In genomic region chr12:112618981-112619685, GRCm38 (mm10) we compare ENCODE assay signal across 8 mouse cellular contexts. TPM values are rescaled to one million over a fixed set of nuclear protein-coding genes. Genes with fewer than 3 reads are reported as not detected.
DNase-seq lines count a peak whose midpoint lies in the region; ATAC-seq and TF ChIP-seq lines count a peak whose summit lies in the region.

No protein-coding gene starts in this region.

- TF ChIP-seq CTCF in cerebellum, adult 2 months (IDR thresholded peaks at IDR 0.05; ENCODE audit: borderline replicate concordance, insufficient read depth, low read depth, low read length): no peak
- TF ChIP-seq CTCF in heart, postnatal 0 days (IDR thresholded peaks at IDR 0.05; ENCODE audit: low read depth): no peak

- H3K4me1 ChIP-seq in cerebellum, adult 2 months (ENCODE audit: control insufficient read depth, insufficient read depth, low read length): 0 out of 2 replicates have a peak, but pooled peaks cover 10% of the 10 kb centered on the region
- H3K4me1 ChIP-seq in embryonic facial prominence, embryonic 11.5 days (ENCODE audit: control insufficient read depth, insufficient read depth, low read length): no peaks in the 10 kb centered on the region; the same call in 1 of the 2 replicates
- peaks cover 44% of the 10 kb centered on the region; the same call in 1 of the 2 replicates for H3K4me1 ChIP-seq in heart, postnatal 0 days (ENCODE audit: control insufficient read depth, insufficient read depth)
- peaks cover 9% of the 10 kb centered on the region; the same call in 1 of the 2 replicates for H3K4me1 ChIP-seq in midbrain, embryonic 16.5 days (ENCODE audit: control insufficient read depth, insufficient read depth, low read length)

- H3K4me2 ChIP-seq in embryonic facial prominence, embryonic 11.5 days (ENCODE audit: low read depth, low read length): peak overlapping the region; percentile 99
- H3K4me2 ChIP-seq in heart, postnatal 0 days (ENCODE audit: low read depth, low read length): peak overlapping the region; percentile 88
- H3K4me2 ChIP-seq in midbrain, embryonic 16.5 days (ENCODE audit: low read length): peak overlapping the region; percentile 87

- H3K9ac ChIP-seq in embryonic facial prominence, embryonic 11.5 days (replicated peaks; ENCODE audit: low read length): peak overlapping the region; percentile 66
- peak overlapping the region; percentile 63 for H3K9ac ChIP-seq in heart, postnatal 0 days (replicated peaks; ENCODE audit: low read depth, low read length)
- peak overlapping the region; percentile 65 for H3K9ac ChIP-seq in midbrain, embryonic 16.5 days (ENCODE audit: low read depth, low read length)

- H3K4me3 ChIP-seq in cerebellum, adult 2 months (replicated peaks; ENCODE audit: insufficient read depth, low read depth, low read length): peak overlapping the region; percentile 53
- peak overlapping the region; percentile 53 for H3K4me3 ChIP-seq in embryonic facial prominence, embryonic 11.5 days (ENCODE audit: low read depth, low read length)
- H3K4me3 ChIP-seq in heart, postnatal 0 days (ENCODE audit: low read depth, low read length): peak overlapping the region; percentile 56
- peak overlapping the region; percentile 55 for H3K4me3 ChIP-seq in midbrain, embryonic 16.5 days (ENCODE audit: low read depth, low read length)

- no peak; the same call in 1 of the 2 replicates for TF ChIP-seq EP300 in heart, postnatal 0 days (IDR thresholded peaks at IDR 0.05; ENCODE audit: low read depth)

- H3K9me3 ChIP-seq in embryonic facial prominence, embryonic 11.5 days (replicated peaks; ENCODE audit: control insufficient read depth, low read length): no peaks in the 10 kb centered on the region
- H3K9me3 ChIP-seq in heart, postnatal 0 days (replicated peaks; ENCODE audit: control insufficient read depth, low read length): no peaks in the 10 kb centered on the region
- no peaks in the 10 kb centered on the region for H3K9me3 ChIP-seq in midbrain, embryonic 16.5 days (replicated peaks; ENCODE audit: control insufficient read depth, low read length, poor library complexity, severe bottlenecking)

- no peak overlapping the region for H3K27ac ChIP-seq in cerebellum, adult 2 months (ENCODE audit: insufficient read depth, low read length)
- no peak overlapping the region for H3K27ac ChIP-seq in embryonic facial prominence, embryonic 11.5 days (replicated peaks; ENCODE audit: low read depth, low read length)
- H3K27ac ChIP-seq in heart, postnatal 0 days (ENCODE audit: low read depth): peak overlapping the region; percentile 88
- H3K27ac ChIP-seq in midbrain, embryonic 16.5 days (ENCODE audit: low read length): no peak overlapping the region

- no peak for TF ChIP-seq POLR2A in cerebellum, adult 2 months (IDR thresholded peaks at IDR 0.05; ENCODE audit: borderline replicate concordance, insufficient read depth, low read length)

- H3K27me3 ChIP-seq in cerebellum, adult 2 months (ENCODE audit: control insufficient read depth, insufficient read depth, low read length): no peaks in the 10 kb centered on the region
- H3K27me3 ChIP-seq in embryonic facial prominence, embryonic 11.5 days (ENCODE audit: control insufficient read depth, insufficient read depth, low read length): peaks cover 12% of the 10 kb centered on the region
- peaks cover 8% of the 10 kb centered on the region for H3K27me3 ChIP-seq in heart, postnatal 0 days (ENCODE audit: control insufficient read depth, insufficient read depth, low read length)
- peaks cover 11% of the 10 kb centered on the region for H3K27me3 ChIP-seq in midbrain, embryonic 16.5 days (ENCODE audit: control insufficient read depth, insufficient read depth, low read depth, low read length)

- no peak for DNase-seq in cerebellum, adult 2 months
- DNase-seq in cerebellum, adult 9-11 months: no peak
- DNase-seq in embryonic facial prominence, embryonic 11.5 days (ENCODE audit: low spot score): no peak
- peak; percentile 79 for DNase-seq in heart, postnatal 0 days (ENCODE audit: low spot score)
- DNase-seq in kidney, postnatal 14 days: peak; percentile 52
- no peak for DNase-seq in ovary, adult 18-20 months (ENCODE audit: low spot score)
- DNase-seq in frontal cortex, postnatal 10 days (ENCODE audit: low spot score in 2 of 2): no peak

- 49% methylated on average over 13 of the region's 13 CpGs for WGBS in cerebellum, adult 2 months
- WGBS in embryonic facial prominence, embryonic 11.5 days: 20% methylated on average over 13 of the region's 13 CpGs
- 14% methylated on average over 13 of the region's 13 CpGs for WGBS in heart, postnatal 0 days
- WGBS in midbrain, embryonic 16.5 days: 32% methylated on average over 13 of the region's 13 CpGs

- no peaks in the 10 kb centered on the region for H3K36me3 ChIP-seq in embryonic facial prominence, embryonic 11.5 days (replicated peaks; ENCODE audit: control insufficient read depth, insufficient read depth, low read depth, low read length)
- no peaks in the 10 kb centered on the region for H3K36me3 ChIP-seq in heart, postnatal 0 days (replicated peaks; ENCODE audit: control insufficient read depth, insufficient read depth, low read length)
- H3K36me3 ChIP-seq in midbrain, embryonic 16.5 days (ENCODE audit: control insufficient read depth, insufficient read depth, low read length): no peaks in the 10 kb centered on the region

- no peak; the same call in 1 of the 2 replicates for ATAC-seq in embryonic facial prominence, embryonic 11.5 days (replicated peaks; ENCODE audit: insufficient number of reproducible peaks, low FRiP score, low TSS enrichment, low read depth)
- peak; percentile 19 for ATAC-seq in heart, postnatal 0 days (ENCODE audit: insufficient read depth, low read depth)
- no peak for ATAC-seq in midbrain, embryonic 16.5 days

RNA-seq across cellular contexts. Expression of gene Adssl1, which starts 0.7 kb away (rescaled TPM):
- polyA plus RNA-seq in cerebellum, adult 2 months (2012; rRNA removed): 69.3 and 72.0 TPM in 2 replicates
- 4.0 and 4.2 TPM in 2 replicates for polyA plus RNA-seq in embryonic facial prominence, embryonic 11.5 days (2014; fragmentation: Nextera tagmentation; extraction: Ambion mirVana)
- 86.8 and 106 TPM in 2 replicates for total RNA-seq in heart, postnatal 0 days (2014; rRNA removed; ENCODE audit: low replicate concordance)
- polyA plus RNA-seq in heart, postnatal 0 days (2015; fragmentation: Nextera tagmentation; extraction: Ambion mirVana): 159 and 176 TPM in 2 replicates
- polyA plus RNA-seq in midbrain, embryonic 16.5 days (2015; fragmentation: Nextera tagmentation; extraction: Ambion mirVana): 4.0 and 4.2 TPM in 2 replicates

RNA-seq across cellular contexts. Expression of gene Siva1, which starts 25.3 kb away (rescaled TPM):
- polyA plus RNA-seq in cerebellum, adult 2 months (2012; rRNA removed): 33.6 and 34.6 TPM in 2 replicates
- 222 and 241 TPM in 2 replicates for polyA plus RNA-seq in embryonic facial prominence, embryonic 11.5 days (2014; fragmentation: Nextera tagmentation; extraction: Ambion mirVana)
- total RNA-seq in heart, postnatal 0 days (2014; rRNA removed; ENCODE audit: low replicate concordance): 92.0 and 107 TPM in 2 replicates
- polyA plus RNA-seq in heart, postnatal 0 days (2015; fragmentation: Nextera tagmentation; extraction: Ambion mirVana): 62.2 and 71.1 TPM in 2 replicates
- 41.7 and 44.1 TPM in 2 replicates for polyA plus RNA-seq in midbrain, embryonic 16.5 days (2015; fragmentation: Nextera tagmentation; extraction: Ambion mirVana)

RNA-seq across cellular contexts. Expression of gene Inf2, which starts 30.5 kb away (rescaled TPM):
- 34.9 and 41.8 TPM in 2 replicates for polyA plus RNA-seq in cerebellum, adult 2 months (2012; rRNA removed)
- polyA plus RNA-seq in embryonic facial prominence, embryonic 11.5 days (2014; fragmentation: Nextera tagmentation; extraction: Ambion mirVana): 1.6 and 1.9 TPM in 2 replicates
- 15.1 and 17.1 TPM in 2 replicates for total RNA-seq in heart, postnatal 0 days (2014; rRNA removed; ENCODE audit: low replicate concordance)
- polyA plus RNA-seq in heart, postnatal 0 days (2015; fragmentation: Nextera tagmentation; extraction: Ambion mirVana): 1.8 and 2.7 TPM in 2 replicates
- polyA plus RNA-seq in midbrain, embryonic 16.5 days (2015; fragmentation: Nextera tagmentation; extraction: Ambion mirVana): 0.53 and 0.67 TPM in 2 replicates

RNA-seq across cellular contexts. Expression of gene Akt1, which starts 55.6 kb away (rescaled TPM):
- polyA plus RNA-seq in cerebellum, adult 2 months (2012; rRNA removed): 163 and 177 TPM in 2 replicates
- 68.3 and 99.2 TPM in 2 replicates for polyA plus RNA-seq in embryonic facial prominence, embryonic 11.5 days (2014; fragmentation: Nextera tagmentation; extraction: Ambion mirVana)
- 206 and 234 TPM in 2 replicates for total RNA-seq in heart, postnatal 0 days (2014; rRNA removed; ENCODE audit: low replicate concordance)
- 60.6 and 70.9 TPM in 2 replicates for polyA plus RNA-seq in heart, postnatal 0 days (2015; fragmentation: Nextera tagmentation; extraction: Ambion mirVana)
- polyA plus RNA-seq in midbrain, embryonic 16.5 days (2015; fragmentation: Nextera tagmentation; extraction: Ambion mirVana): 58.7 and 60.4 TPM in 2 replicates

RNA-seq across cellular contexts. Expression of gene Zbtb42, which starts 59.5 kb away (rescaled TPM):
- polyA plus RNA-seq in cerebellum, adult 2 months (2012; rRNA removed): 1.5 and 1.8 TPM in 2 replicates
- polyA plus RNA-seq in embryonic facial prominence, embryonic 11.5 days (2014; fragmentation: Nextera tagmentation; extraction: Ambion mirVana): 2.3 and 2.6 TPM in 2 replicates
- total RNA-seq in heart, postnatal 0 days (2014; rRNA removed; ENCODE audit: low replicate concordance): 3.2 and 18.3 TPM in 2 replicates
- 4.6 TPM in 2 replicates for polyA plus RNA-seq in heart, postnatal 0 days (2015; fragmentation: Nextera tagmentation; extraction: Ambion mirVana)
- 0.73 and 1.2 TPM in 2 replicates for polyA plus RNA-seq in midbrain, embryonic 16.5 days (2015; fragmentation: Nextera tagmentation; extraction: Ambion mirVana)

Comparison
In these comparisons a context has a peak if more than half of its experiments do, and no peak if none do; other contexts are left out.
1. DNase-seq: peak in heart, postnatal 0 days (single experiment) and kidney, postnatal 14 days (single experiment); none in cerebellum, adult 2 months (0 of 2), cerebellum, adult 9-11 months (single experiment), embryonic facial prominence, embryonic 11.5 days (single experiment), ovary, adult 18-20 months (single experiment) and frontal cortex, postnatal 10 days (0 of 2).
2. RNA of gene Adssl1, which starts 0.7 kb away (polyA plus RNA-seq): 159 to 176 TPM in heart, postnatal 0 days and 69.3 to 72.0 TPM in cerebellum, adult 2 months; 4.0 to 4.2 TPM in embryonic facial prominence, embryonic 11.5 days and 4.0 to 4.2 TPM in midbrain, embryonic 16.5 days; every median in the first group is over 10 times any median in the second.
3. Peak in every context shown above with its lines, with median percentiles within 50 percentile points of each other: H3K4me3 ChIP-seq, H3K4me2 ChIP-seq and H3K9ac ChIP-seq.